Mouse (Mus musculus): ENCODE measurements around the gene Naa80.

DNA sequence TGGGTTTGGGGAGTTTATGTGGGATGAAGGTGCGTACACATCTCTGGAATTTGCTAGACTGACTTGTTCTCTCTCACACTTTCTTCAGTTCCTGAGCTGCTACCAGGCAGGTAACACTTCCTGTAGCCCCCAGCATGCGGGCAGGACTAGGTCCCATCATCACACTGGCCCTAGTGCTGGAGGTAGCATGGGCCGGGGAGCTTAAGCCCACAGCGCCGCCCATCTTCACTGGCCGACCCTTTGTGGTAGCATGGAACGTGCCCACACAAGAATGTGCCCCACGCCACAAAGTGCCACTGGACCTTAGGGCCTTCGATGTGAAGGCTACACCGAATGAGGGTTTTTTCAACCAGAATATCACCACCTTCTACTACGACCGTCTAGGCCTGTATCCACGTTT is 8.7 kb upstream of the Naa80 start:
- TF ChIP-seq CTCF (IDR thresholded peaks at IDR 0.05; ENCODE audit: borderline replicate concordance, insufficient read depth, low read length), result no peak
- no peak for TF ChIP-seq POLR2A (IDR thresholded peaks at IDR 0.05; ENCODE audit: low read depth, low read length)

Data from embryonic fibroblast, embryonic 13.5 days (primary cell).